Mouse (Mus musculus) adrenal gland, postnatal 36 days (tissue): ENCODE results near the gene Aldob. TPM values are rescaled to one million over a fixed set of nuclear protein-coding genes. Genes with fewer than 3 reads are reported as not detected.
"Not testable (repeated sequence)": the region's sequence is repeated elsewhere in the genome, so short reads cannot be mapped to it uniquely, and the experiment has no call there.

Experiments
- DNase-seq, 2 experiments: peaks; one replicate each; pipeline ENCODE4 v3.0.0; 2021; ENCODE audit warnings: mixed read lengths in 1 of 2
- total RNA-seq, 2 experiments: library from RNA; stranded (reverse); gene quantifications; 2 replicates each; pipeline ENCODE4 v1.2.3; 2021

The Aldob gene
- total RNA-seq, 2 experiments from 2014 or later: 0.63 TPM; not detected in 1

GRCm38 (mm10) chr4:49535675-49536294 is 13.6 kb downstream of the Aldob start:
- no peak for DNase-seq

DNA sequence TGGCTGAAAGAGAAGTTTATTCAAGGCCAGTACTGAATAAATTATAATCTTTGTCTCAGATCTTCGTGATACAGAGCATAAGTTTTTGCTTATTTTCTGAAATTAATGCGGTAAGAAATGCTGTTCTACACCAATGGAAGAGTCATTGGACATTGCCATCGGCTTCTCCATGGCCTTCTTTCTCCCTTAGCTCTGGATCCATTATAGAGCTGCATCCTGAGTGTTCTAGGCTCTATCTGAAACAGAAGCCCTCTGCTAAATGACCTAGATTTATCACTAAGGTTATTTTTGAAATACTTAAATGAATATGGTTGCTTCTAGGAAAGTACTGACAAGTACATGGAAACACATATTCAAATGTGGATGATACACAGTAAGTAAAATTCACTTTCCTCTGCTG is 14.3 kb downstream of the Aldob start:
- no peak for DNase-seq

- no peak for DNase-seq
Measured at GRCm38 (mm10) chr4:49522576-49522975, 26.8 kb downstream of the Aldob start.

DNA sequence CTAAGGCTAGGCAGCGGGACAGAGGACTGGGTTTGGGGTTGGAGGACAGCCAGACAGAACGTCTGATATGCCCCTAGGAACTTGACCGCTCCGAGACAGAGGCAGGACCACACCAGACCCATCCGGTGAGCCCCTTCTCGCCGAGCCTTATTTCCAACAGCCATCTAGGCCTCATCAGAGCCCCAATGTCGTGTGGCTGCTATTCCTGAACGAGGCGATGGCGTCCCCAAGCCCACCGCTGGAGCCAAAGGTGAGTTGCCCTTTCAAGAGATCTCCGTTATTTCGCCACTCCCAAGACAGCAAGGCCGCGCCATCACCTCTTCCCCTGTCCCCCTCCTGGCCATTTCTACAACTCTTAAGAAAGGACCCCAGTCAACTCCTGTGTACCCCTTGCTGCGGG is 28.0 kb downstream of the Aldob start:
- DNase-seq: no peak

GRCm38 (mm10) chr4:49520572-49521340 is 28.6 kb downstream of the Aldob start, which contains the start of the genes Mrpl50 and Zfp189:
TSS of gene Mrpl50 (minus strand) at chr4:49521093.
TSS of gene Zfp189 (plus strand) at chr4:49521176.
- peak; percentile 93 to 94 for DNase-seq

GRCm38 (mm10) chr4:49519476-49519875 is 29.9 kb downstream of the Aldob start:
- DNase-seq: no peak

DNA sequence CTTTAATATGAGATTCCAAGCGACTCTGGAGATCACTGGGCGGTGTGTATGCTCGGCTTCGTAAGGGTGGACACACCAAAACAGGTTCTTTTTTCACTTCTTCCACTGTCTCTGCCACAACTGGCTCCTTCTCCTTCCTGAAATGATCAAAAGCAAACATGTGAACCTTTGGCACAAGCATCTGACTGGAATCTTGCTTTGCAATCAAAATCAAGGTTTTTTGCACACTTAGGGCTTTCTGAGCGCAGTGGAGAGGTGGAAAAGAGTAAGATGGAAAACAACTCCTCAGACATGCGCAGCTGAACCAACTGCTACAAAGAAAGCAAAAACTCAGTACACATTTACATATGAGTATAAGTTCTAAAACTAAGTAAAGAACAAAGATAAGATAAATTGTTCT is 34.9 kb downstream of the Aldob start:
- no peak for DNase-seq

DNA sequence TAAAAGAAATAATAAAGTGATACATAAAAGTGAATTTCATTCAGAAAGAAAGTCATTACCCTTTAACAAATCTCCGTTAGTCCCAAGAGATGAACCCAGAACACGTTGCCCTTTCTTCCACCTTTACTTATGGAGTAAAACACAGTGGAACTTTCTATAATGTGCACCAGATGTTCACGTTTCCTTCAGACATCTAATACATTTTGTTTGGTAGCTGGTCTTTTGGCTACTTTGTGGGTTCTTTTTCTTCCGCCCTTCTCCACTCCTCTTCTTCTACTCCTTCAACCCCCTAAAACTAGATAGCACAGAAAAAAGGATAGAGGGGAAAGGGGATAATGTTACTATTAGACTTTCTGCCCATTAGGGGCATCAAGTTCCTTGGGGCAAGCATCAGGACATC is 36.7 kb downstream of the Aldob start:
- DNase-seq: no peak

GRCm38 (mm10) chr4:49510236-49510835 is 39.0 kb downstream of the Aldob start:
- DNase-seq: not testable (repeated sequence)

DNA sequence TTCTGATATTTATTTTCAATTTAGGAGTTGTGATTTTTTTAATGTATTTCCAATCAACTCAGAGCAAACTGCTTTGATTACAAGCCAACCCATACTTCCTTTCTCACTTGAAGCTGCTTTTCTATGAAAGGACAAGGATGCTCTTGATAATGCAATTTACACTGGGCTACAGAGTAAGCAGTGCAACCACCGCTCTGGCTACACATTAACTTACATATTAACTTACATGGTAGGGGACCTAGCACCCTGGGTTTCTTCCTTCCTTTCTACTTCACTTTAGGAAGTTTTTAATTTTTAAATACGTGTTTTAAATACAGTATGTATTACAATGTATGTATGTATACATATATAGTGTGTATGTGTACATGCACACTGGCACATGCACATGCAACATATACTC is 40.2 kb downstream of the Aldob start:
- DNase-seq: no peak

DNA sequence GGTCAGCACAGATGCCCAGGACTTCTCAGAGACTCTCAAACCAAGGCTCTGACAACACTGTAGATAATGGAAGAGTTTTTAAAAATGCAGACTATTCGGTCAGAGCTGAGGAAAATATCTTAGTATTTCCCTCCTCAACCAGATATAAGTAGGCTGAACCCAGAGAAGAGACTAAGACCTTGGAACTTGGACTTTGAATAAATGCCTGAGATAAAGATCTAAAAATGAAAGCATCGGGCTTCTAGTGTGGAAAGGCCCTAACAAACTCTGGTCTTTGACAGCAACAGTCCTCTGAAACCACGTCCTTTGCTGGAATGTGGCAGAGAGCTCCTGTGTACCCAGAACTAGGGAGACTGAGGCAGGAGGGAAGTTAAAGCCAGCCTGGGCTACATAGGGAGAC is 43.0 kb downstream of the Aldob start, which contains the start of gene Baat:
TSS of gene Baat (minus strand) at position 172 of the 400 bp plus-strand sequence.
- DNase-seq: no peak

DNA sequence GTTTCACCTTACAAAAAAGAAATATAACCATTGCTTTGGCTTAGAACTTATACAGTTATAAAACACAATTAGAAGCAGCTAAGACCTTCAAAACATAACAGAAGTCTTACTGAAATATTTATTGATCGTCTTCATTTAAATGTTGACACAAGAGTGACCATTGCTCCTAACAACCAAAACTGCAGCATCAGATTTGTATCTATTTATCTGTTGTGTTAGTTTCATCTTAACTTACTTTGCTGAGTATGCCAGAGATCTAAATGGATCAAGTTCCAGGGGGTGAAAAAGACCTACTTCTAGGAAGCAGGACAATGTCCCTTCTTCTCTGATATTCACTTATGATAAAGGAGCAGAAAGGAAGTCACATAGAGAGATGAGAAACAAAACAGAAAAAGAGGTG is 45.8 kb downstream of the Aldob start:
- no peak for DNase-seq

Other genes with a start within 250 kb of the Aldob start
- not detected for gene Acnat2, start 141.4 kb downstream of the Aldob start, total RNA-seq
- gene Acnat1, start 75.6 kb downstream of the Aldob start, total RNA-seq: 1 to 10 TPM in 1 of 2 experiments, under 1 TPM in 1; 0.95 to 1.1 TPM
- under 1 TPM; 0.13 to 0.26 TPM for gene Baat, start 43.0 kb downstream of the Aldob start, total RNA-seq
- gene Mrpl50, start 28.5 kb downstream of the Aldob start, total RNA-seq: 10 to 100 TPM; 47.3 to 48.7 TPM
- 1 to 10 TPM; 5.9 to 6.5 TPM for gene Zfp189, start 28.4 kb downstream of the Aldob start, total RNA-seq
- 1 to 10 TPM; 8.2 to 9.4 TPM for gene Tmem246, start 48.3 kb upstream of the Aldob start, total RNA-seq
- gene Rnf20, start 82.5 kb upstream of the Aldob start, total RNA-seq: 10 to 100 TPM; 53.7 to 54.4 TPM
- not detected for gene Ppp3r2, start 132.5 kb upstream of the Aldob start, total RNA-seq